Mouse (Mus musculus): ENCODE data around the gene Foxo1. TPM values are rescaled to one million over a fixed set of nuclear protein-coding genes. Genes with fewer than 3 reads are reported as not detected.

The Foxo1 gene
- 3.0 and 4.2 TPM in 2 replicates for polyA plus RNA-seq (2015; fragmentation: Nextera tagmentation; extraction: Ambion mirVana)

GRCm38 (mm10) chr3:52267652-52268486 lies at the start of gene Foxo1:
Foxo1 (plus strand) TSS chr3:52268336.

Other genes starting within 250 kb of the Foxo1 start
- gene Maml3, start 163.3 kb upstream of the Foxo1 start, polyA plus RNA-seq (2015; fragmentation: Nextera tagmentation; extraction: Ambion mirVana) = 2.3 and 3.1 TPM in 2 replicates

All from spleen, postnatal 0 days (tissue).